Mouse (Mus musculus) myocyte (in vitro differentiated cells): ENCODE measurements around the gene Saa2. TPM values are rescaled to one million over a fixed set of nuclear protein-coding genes. Genes with fewer than 3 reads are reported as not detected.

Source experiments
- H3K27me3 ChIP-seq: one replicate; pipeline ENCODE4 v1.6.1; 2011; ENCODE audit not compliant: control insufficient read depth, insufficient read depth, insufficient read length
- H3K36me3 ChIP-seq: one replicate; pipeline ENCODE4 v1.6.1; 2011; ENCODE audit not compliant: control insufficient read depth, insufficient read depth
- H3K4me2 ChIP-seq: one replicate; pipeline ENCODE4 v1.6.1; 2011; ENCODE audit warnings: low read depth, control low read depth
- H3K4me3 ChIP-seq: one replicate; pipeline ENCODE4 v1.5.1; 2011; ENCODE audit warnings: mild to moderate bottlenecking, control low read depth, moderate library complexity
- H3K79me2 ChIP-seq: one replicate; pipeline ENCODE4 v1.6.1; 2011; ENCODE audit not compliant: control insufficient read depth, insufficient read depth
- H3ac ChIP-seq: one replicate; pipeline ENCODE4 v1.6.1; 2011; ENCODE audit not compliant: control insufficient read depth, insufficient read length
- CEBPB ChIP-seq: IDR thresholded peaks from 2 replicates; pipeline ENCODE4 v1.6.1; 2011; ENCODE audit warnings: mild to moderate bottlenecking, moderate library complexity; ENCODE audit not compliant: poor library complexity, insufficient read depth, severe bottlenecking
- E2F4 ChIP-seq: IDR thresholded peaks from one replicate; pipeline ENCODE4 v1.6.1; 2011; ENCODE audit warnings: mild to moderate bottlenecking, control low read depth, moderate library complexity; ENCODE audit not compliant: insufficient read depth
- MAX ChIP-seq: IDR thresholded peaks from one replicate; pipeline ENCODE4 v1.6.1; 2011; ENCODE audit warnings: low read depth, mild to moderate bottlenecking, control low read depth
- MYOD1 ChIP-seq, 3 experiments: IDR thresholded peaks; one replicate each; pipeline ENCODE4 v1.6.1; 2011; ENCODE audit warnings: control low read depth in 2 of 3, low read depth in 2 of 3, mild to moderate bottlenecking in 2 of 3, moderate library complexity in 1 of 3; ENCODE audit not compliant: insufficient read length in 2 of 3, control insufficient read depth in 1 of 3
- MYOG ChIP-seq, 3 experiments: IDR thresholded peaks; one replicate each; pipeline ENCODE4 v1.6.1; 2011; ENCODE audit warnings: control low read depth in 2 of 3, low read depth in 2 of 3, mild to moderate bottlenecking in 2 of 3; ENCODE audit not compliant: insufficient read length in 2 of 3, control insufficient read depth in 1 of 3, insufficient read depth in 1 of 3
- POLR2A ChIP-seq: IDR thresholded peaks from one replicate; pipeline ENCODE4 v1.6.1; 2011; ENCODE audit warnings: low read depth, mild to moderate bottlenecking, control low read depth, moderate library complexity; ENCODE audit not compliant: insufficient read length
- POLR2AphosphoS2 ChIP-seq: IDR thresholded peaks from one replicate; pipeline ENCODE4 v1.6.1; 2011; ENCODE audit warnings: low read depth, control low read depth; ENCODE audit not compliant: insufficient read length
- REST ChIP-seq: IDR thresholded peaks from one replicate; pipeline ENCODE4 v1.6.1; 2011; ENCODE audit warnings: mild to moderate bottlenecking, control low read depth, moderate library complexity; ENCODE audit not compliant: insufficient read depth, insufficient read length
- SRF ChIP-seq: IDR thresholded peaks from one replicate; pipeline ENCODE4 v1.6.1; 2011; ENCODE audit warnings: low read depth; ENCODE audit not compliant: control insufficient read depth, insufficient read length
- TCF12 ChIP-seq: IDR thresholded peaks from one replicate; pipeline ENCODE4 v1.6.1; 2011; ENCODE audit warnings: mild to moderate bottlenecking, control low read depth; ENCODE audit not compliant: poor library complexity, insufficient read depth, severe bottlenecking
- TCF3 ChIP-seq: IDR thresholded peaks from one replicate; pipeline ENCODE4 v1.6.1; 2011; ENCODE audit warnings: low read depth, control low read depth; ENCODE audit not compliant: insufficient read length
- USF1 ChIP-seq: IDR thresholded peaks from one replicate; pipeline ENCODE4 v1.6.1; 2011; ENCODE audit warnings: low read depth, mild to moderate bottlenecking, control low read depth, moderate library complexity
- polyA plus RNA-seq: library from polyadenylated mRNA; unstranded; fragments of >200 nt; fragmentation: generic; extraction: Trizol; gene quantifications from one replicate; pipeline ENCODE4 v1.2.1, GENCODE M21; 2012; ENCODE audit warnings: missing spikeins

The Saa2 gene
- polyA plus RNA-seq, 1 experiment = not detected

DNA sequence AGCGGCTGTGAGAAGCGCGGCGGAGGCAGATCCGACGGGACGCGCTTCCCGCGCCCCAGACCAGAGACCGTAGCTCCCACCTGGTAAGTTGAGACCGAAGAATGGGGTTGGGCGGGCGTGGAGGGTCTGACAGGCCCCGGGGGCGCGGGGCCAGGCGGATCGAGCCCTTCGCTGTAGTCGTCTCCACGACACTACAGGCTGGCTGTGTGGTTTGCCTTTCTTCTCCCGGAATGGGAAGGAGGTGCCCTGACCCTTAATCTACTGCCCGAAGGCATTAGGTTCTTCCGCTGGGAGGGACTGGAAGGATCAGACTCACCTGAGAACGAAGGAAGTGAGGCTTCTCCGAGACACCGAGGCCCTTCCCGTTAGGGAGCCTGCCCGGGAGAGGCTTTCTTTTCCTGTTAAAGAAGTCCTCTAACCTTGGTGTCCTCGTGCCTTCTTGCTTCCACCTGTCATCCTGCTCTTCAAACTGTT lies 44.7 kb downstream of the Saa2 start:
- TF ChIP-seq TCF3 (no peak), MYOG (IDR thresholded peaks at IDR 0.05; ENCODE audit: control insufficient read depth in 1 of 3, insufficient read depth in 1 of 3, insufficient read length in 2 of 3, low read depth in 2 of 3) (no peak), MYOD1 (IDR thresholded peaks at IDR 0.05; ENCODE audit: control insufficient read depth in 1 of 3, insufficient read length in 2 of 3, low read depth in 2 of 3) (no peak), CEBPB (no peak), SRF (no peak), POLR2AphosphoS2 (no peak), MAX (no peak), TCF12 (no peak), POLR2A (no peak), E2F4 (no peak), USF1 (no peak), REST (no peak)
- Histone ChIP-seq H3K4me2 (peak overlapping the region; percentile 83), H3K27me3 (no peaks in the 10 kb centered on the region), H3K4me3 (peak overlapping the region; percentile 80), H3ac (peak overlapping the region; percentile 85), H3K36me3 (peaks cover 7% of the 10 kb centered on the region), H3K79me2 (peaks cover 65% of the 10 kb centered on the region)

DNA sequence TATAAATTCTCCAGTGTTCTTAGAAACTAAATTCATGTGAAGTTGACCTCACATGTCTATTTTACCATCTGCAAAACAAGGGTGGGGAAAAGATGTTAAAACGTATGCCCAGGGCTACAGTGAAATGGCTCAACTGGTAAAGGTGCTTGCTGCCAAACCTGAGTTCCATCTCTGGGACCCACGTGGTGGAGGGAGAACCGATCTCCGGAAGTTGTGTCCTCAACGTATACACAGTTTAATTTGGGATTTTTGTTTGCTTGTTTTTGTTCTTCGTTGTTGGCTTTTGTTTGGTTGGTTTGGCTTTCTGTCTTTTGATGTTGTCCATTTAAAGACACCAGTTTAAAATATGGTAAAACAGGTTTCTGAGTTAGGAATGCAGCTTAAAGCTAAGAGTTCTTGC lies 45.2 kb downstream of the Saa2 start:
- Histone ChIP-seq H3K4me2 (peak overlapping the region; percentile 83), H3K4me3 (peak overlapping the region; percentile 80), H3K27me3 (no peaks in the 10 kb centered on the region), H3K79me2 (peaks cover 65% of the 10 kb centered on the region), H3ac (peak overlapping the region; percentile 85), H3K36me3 (peaks cover 12% of the 10 kb centered on the region)
- TF ChIP-seq POLR2AphosphoS2 (no peak), POLR2A (no peak), CEBPB (no peak), MYOG (IDR thresholded peaks at IDR 0.05; ENCODE audit: control insufficient read depth in 1 of 3, insufficient read depth in 1 of 3, insufficient read length in 2 of 3, low read depth in 2 of 3) (no peak), REST (no peak), MYOD1 (IDR thresholded peaks at IDR 0.05; ENCODE audit: control insufficient read depth in 1 of 3, insufficient read length in 2 of 3, low read depth in 2 of 3) (no peak), E2F4 (no peak), TCF3 (no peak), SRF (no peak), MAX (no peak), USF1 (no peak), TCF12 (no peak)

Other genes starting within 250 kb of the Saa2 start
- gene Sergef, start 112.0 kb upstream of the Saa2 start, polyA plus RNA-seq = 13.9 TPM
- gene Tph1, start 79.3 kb upstream of the Saa2 start, polyA plus RNA-seq = 0.17 TPM
- gene Saal1, start 41.1 kb upstream of the Saa2 start, polyA plus RNA-seq = 11.2 TPM
- 4.3 TPM for gene Saa3, start 36.1 kb upstream of the Saa2 start, polyA plus RNA-seq
- gene Saa4, start 19.2 kb upstream of the Saa2 start, polyA plus RNA-seq = not detected
- not detected for gene Saa1, start 8.8 kb upstream of the Saa2 start, polyA plus RNA-seq
- 7.9 TPM for gene Hps5, start 44.3 kb downstream of the Saa2 start, polyA plus RNA-seq
- gene Gtf2h1, start 44.3 kb downstream of the Saa2 start, polyA plus RNA-seq = 18.0 TPM
- 1,758 TPM for gene Ldha, start 89.7 kb downstream of the Saa2 start, polyA plus RNA-seq
- 0.08 TPM for gene Ldhc, start 109.4 kb downstream of the Saa2 start, polyA plus RNA-seq
- gene Tsg101, start 168.2 kb downstream of the Saa2 start, polyA plus RNA-seq = 68.5 TPM
- gene Uevld, start 206.7 kb downstream of the Saa2 start, polyA plus RNA-seq = 3.6 TPM
- gene Gm9999, start 231.8 kb downstream of the Saa2 start, polyA plus RNA-seq = not detected